Mouse (Mus musculus): ENCODE data around the gene Fam160a1. TPM values are rescaled to one million over a fixed set of nuclear protein-coding genes. Genes with fewer than 3 reads are reported as not detected.

Fam160a1 gene
- polyA plus RNA-seq, 2 experiments = 0.20 to 0.27 TPM

DNA sequence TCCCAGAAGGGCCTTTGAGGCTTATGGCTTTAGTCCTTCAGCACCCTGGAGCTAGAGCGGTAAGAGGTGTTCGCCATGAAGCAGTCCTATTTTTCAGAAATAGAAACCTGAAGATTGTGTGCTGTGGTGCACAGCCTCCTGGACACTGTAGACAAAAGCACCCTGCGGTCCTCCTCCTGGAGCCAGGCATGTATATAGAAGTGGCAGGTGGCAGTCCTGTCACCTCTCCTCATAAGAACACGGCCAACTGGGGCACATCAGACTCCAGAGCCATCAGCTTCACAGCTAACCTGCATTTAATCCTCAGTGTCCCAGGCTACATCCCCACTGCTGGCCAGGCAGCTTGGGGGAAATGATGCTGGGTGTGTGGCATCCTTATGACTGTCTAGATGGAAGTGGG, 167.9 kb downstream of the Fam160a1 start:
- Histone ChIP-seq H3K4me1 (replicated peaks; ENCODE audit: control insufficient read depth in 2 of 2, insufficient read depth in 2 of 2, low read length in 1 of 2) (peaks cover 0 to 6% of the 10 kb centered on the region in 2 experiments; a peak in 1 of 4 replicates), H3K4me3 (ENCODE audit: insufficient read depth in 1 of 2, low read depth in 2 of 2, low read length in 2 of 2) (no peak overlapping the region), H3K27ac (no peak overlapping the region), H3K27me3 (ENCODE audit: control insufficient read depth, insufficient read depth, low read length) (no peaks in the 10 kb centered on the region), H3K9ac (replicated peaks) (no peak overlapping the region), H3K9me3 (ENCODE audit: control insufficient read depth, low read length) (no peaks in the 10 kb centered on the region), H3K36me3 (replicated peaks; ENCODE audit: control insufficient read depth, insufficient read depth, low read depth) (no peaks in the 10 kb centered on the region), H3K4me2 (ENCODE audit: low read depth) (no peak overlapping the region)
- TF ChIP-seq CTCF (IDR thresholded peaks at IDR 0.05; ENCODE audit: low read depth) (no peak), EP300 (IDR thresholded peaks at IDR 0.05; ENCODE audit: low read depth) (no peak)
- DNase-seq (ENCODE audit: low read depth in 3 of 3, low spot score in 3 of 3) (no peak), ATAC-seq (ENCODE audit: insufficient read depth) (no peak)
- 69% methylated on average over 4 of the region's 4 CpGs for WGBS (ENCODE audit: insufficient replicate concordance)

DNA sequence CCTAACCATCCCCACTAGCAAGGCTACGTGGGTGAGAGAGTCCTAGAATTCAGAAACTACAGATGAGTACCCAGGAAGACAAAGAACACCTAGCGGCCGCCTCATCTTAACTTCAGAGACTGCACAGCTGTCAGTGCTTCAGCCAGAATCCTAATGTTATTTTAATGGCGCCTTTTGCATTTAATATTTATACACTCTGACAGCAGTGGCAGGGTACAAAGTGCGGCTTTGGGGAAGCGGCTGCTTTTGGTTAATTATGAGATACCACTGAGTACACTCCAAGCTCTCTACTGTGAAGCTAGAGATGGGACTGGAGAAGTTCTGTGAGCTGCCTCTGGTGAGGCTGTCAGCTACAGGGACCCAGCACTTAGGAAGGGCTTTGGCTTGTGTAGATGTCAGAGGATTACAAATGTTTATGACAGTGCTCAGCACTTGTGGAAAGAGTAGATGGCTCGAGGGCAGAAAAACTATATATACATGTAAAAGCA, 171.5 kb downstream of the Fam160a1 start:
- Histone ChIP-seq H3K4me1 (replicated peaks; ENCODE audit: control insufficient read depth in 2 of 2, insufficient read depth in 2 of 2, low read length in 1 of 2) (no peaks in the 10 kb centered on the region), H3K9ac (replicated peaks) (no peak overlapping the region), H3K36me3 (replicated peaks; ENCODE audit: control insufficient read depth, insufficient read depth, low read depth) (no peaks in the 10 kb centered on the region), H3K4me2 (ENCODE audit: low read depth) (no peak overlapping the region), H3K27ac (no peak overlapping the region), H3K4me3 (ENCODE audit: insufficient read depth in 1 of 2, low read depth in 2 of 2, low read length in 2 of 2) (no peak overlapping the region), H3K9me3 (ENCODE audit: control insufficient read depth, low read length) (no peaks in the 10 kb centered on the region), H3K27me3 (ENCODE audit: control insufficient read depth, insufficient read depth, low read length) (no peaks in the 10 kb centered on the region)
- ATAC-seq (ENCODE audit: insufficient read depth) (no peak), DNase-seq (ENCODE audit: low read depth in 3 of 3, low spot score in 3 of 3) (no peak)
- TF ChIP-seq EP300 (IDR thresholded peaks at IDR 0.05; ENCODE audit: low read depth) = no peak
- no peak for TF ChIP-seq CTCF (IDR thresholded peaks at IDR 0.05; ENCODE audit: low read depth)
- 81% methylated on average over 7 of the region's 7 CpGs for WGBS (ENCODE audit: insufficient replicate concordance)

DNA sequence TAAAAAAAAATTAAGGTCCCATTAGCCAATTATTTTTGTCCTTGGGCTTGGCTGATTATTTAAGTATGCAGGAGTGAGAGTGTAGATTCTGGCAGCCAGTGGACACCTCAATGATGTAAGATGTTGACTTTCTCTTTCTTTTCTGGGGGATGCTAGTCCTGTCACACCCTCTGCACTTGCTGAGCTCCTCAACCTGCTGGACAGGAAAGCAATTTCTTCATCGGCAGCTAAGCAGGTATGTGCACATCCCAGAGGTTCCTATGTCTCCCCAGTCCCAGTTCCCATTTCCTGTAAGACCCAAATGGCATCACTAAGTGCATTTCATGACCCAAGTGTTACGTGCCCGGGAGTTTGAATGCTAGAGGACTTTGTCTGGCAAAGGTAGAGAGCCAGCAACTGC, 172.3 kb downstream of the Fam160a1 start:
- no peaks in the 10 kb centered on the region for H3K27me3 ChIP-seq (ENCODE audit: control insufficient read depth, insufficient read depth, low read length)
- H3K4me1 ChIP-seq (replicated peaks; ENCODE audit: control insufficient read depth in 2 of 2, insufficient read depth in 2 of 2, low read length in 1 of 2) = no peaks in the 10 kb centered on the region
- H3K4me2 ChIP-seq (ENCODE audit: low read depth) = no peak overlapping the region
- WGBS (ENCODE audit: insufficient replicate concordance) = 74% methylated on average over 3 of the region's 3 CpGs
- no peak overlapping the region for H3K4me3 ChIP-seq (ENCODE audit: insufficient read depth in 1 of 2, low read depth in 2 of 2, low read length in 2 of 2)
- H3K9me3 ChIP-seq (ENCODE audit: control insufficient read depth, low read length) = no peaks in the 10 kb centered on the region
- H3K27ac ChIP-seq = no peak overlapping the region
- TF ChIP-seq EP300 (IDR thresholded peaks at IDR 0.05; ENCODE audit: low read depth) = no peak
- TF ChIP-seq CTCF (IDR thresholded peaks at IDR 0.05; ENCODE audit: low read depth) = no peak
- ATAC-seq (ENCODE audit: insufficient read depth) = no peak
- no peak overlapping the region for H3K9ac ChIP-seq (replicated peaks)
- no peak for DNase-seq (ENCODE audit: low read depth in 3 of 3, low spot score in 3 of 3)
- H3K36me3 ChIP-seq (replicated peaks; ENCODE audit: control insufficient read depth, insufficient read depth, low read depth) = no peaks in the 10 kb centered on the region

DNA sequence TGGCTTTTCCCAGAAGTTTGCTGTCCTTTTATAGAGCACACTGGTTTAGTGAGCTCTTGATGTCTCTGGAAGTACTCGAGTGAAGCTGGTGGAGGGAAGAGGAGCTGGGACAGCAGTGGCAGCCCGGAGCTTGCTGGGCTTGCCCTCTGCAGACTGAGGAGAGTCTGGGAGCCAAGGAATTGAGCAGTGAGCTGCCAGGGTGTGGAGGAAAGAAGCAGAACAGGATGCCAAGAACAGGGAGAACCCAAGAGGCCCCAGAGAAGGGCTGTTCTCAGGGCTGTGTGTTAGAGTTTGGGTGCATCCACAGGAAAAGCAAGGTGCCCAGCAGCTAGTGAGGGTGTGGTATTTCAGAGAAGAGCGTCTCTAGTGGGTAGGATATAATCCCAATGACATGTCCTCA, 175.3 kb downstream of the Fam160a1 start:
- WGBS (ENCODE audit: insufficient replicate concordance) = 63% methylated on average over 3 of the region's 3 CpGs

DNA sequence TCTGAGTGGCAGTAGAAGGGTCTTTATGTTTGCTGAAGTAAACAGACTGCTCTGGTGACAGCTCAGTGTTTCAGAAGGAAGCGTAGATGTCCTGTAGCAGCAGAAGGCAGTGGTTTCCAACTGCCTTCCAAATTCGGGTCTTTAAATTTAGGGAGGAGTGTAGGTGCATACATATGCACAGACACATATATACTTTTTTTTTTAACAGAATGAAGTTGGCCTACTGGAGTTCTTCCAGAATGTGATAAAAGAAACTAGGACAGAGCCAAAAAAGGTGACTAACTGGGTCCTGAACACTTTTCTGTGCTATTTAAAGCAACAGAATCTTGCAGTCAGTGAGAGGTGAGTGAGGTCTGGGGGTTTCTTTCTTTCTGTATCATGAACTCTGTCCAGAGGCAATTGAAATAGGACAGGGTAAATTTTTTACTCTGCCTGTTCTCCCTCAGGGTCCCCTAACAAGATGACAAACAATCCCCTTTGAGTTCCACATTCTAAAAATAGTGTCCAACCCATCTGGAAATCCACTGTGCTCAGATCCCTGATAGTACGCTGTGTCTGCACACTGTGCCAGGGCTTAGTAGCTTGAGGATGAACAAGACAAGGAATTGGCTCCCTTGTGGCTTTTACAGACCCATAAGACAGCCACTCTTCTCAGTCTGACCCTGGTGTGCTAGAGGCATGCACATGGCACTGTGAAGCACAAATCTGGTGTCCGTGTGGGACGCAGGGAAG, 180.2 kb downstream of the Fam160a1 start:
- H3K27ac ChIP-seq = no peak overlapping the region
- H3K9ac ChIP-seq (replicated peaks) = no peak overlapping the region
- H3K36me3 ChIP-seq (replicated peaks; ENCODE audit: control insufficient read depth, insufficient read depth, low read depth) = no peaks in the 10 kb centered on the region
- no peaks in the 10 kb centered on the region for H3K9me3 ChIP-seq (ENCODE audit: control insufficient read depth, low read length)
- ATAC-seq (ENCODE audit: insufficient read depth) (no peak), DNase-seq (ENCODE audit: low read depth in 3 of 3, low spot score in 3 of 3) (no peak)
- TF ChIP-seq EP300 (IDR thresholded peaks at IDR 0.05; ENCODE audit: low read depth) (no peak), CTCF (IDR thresholded peaks at IDR 0.05; ENCODE audit: low read depth) (no peak)
- H3K4me3 ChIP-seq (ENCODE audit: insufficient read depth in 1 of 2, low read depth in 2 of 2, low read length in 2 of 2) = no peak overlapping the region
- no peaks in the 10 kb centered on the region for H3K4me1 ChIP-seq (replicated peaks; ENCODE audit: control insufficient read depth in 2 of 2, insufficient read depth in 2 of 2, low read length in 1 of 2)
- no peak overlapping the region for H3K4me2 ChIP-seq (ENCODE audit: low read depth)
- no peaks in the 10 kb centered on the region for H3K27me3 ChIP-seq (ENCODE audit: control insufficient read depth, insufficient read depth, low read length)
- WGBS (ENCODE audit: insufficient replicate concordance) = 76% methylated on average over 5 of the region's 5 CpGs

More for the DNA sequence above, 175.3 kb downstream of the Fam160a1 start:
- TF ChIP-seq CTCF (IDR thresholded peaks at IDR 0.05; ENCODE audit: low read depth) = no peak
- TF ChIP-seq EP300 (IDR thresholded peaks at IDR 0.05; ENCODE audit: low read depth) = no peak
- H3K4me3 ChIP-seq (ENCODE audit: insufficient read depth in 1 of 2, low read depth in 2 of 2, low read length in 2 of 2) = no peak overlapping the region
- no peak overlapping the region for H3K9ac ChIP-seq (replicated peaks)
- H3K27me3 ChIP-seq (ENCODE audit: control insufficient read depth, insufficient read depth, low read length) = no peaks in the 10 kb centered on the region
- no peak overlapping the region for H3K4me2 ChIP-seq (ENCODE audit: low read depth)
- DNase-seq (ENCODE audit: low read depth in 3 of 3, low spot score in 3 of 3) (no peak), ATAC-seq (ENCODE audit: insufficient read depth) (no peak)
- H3K27ac ChIP-seq = no peak overlapping the region
- H3K4me1 ChIP-seq (replicated peaks; ENCODE audit: control insufficient read depth in 2 of 2, insufficient read depth in 2 of 2, low read length in 1 of 2) = no peaks in the 10 kb centered on the region
- no peaks in the 10 kb centered on the region for H3K9me3 ChIP-seq (ENCODE audit: control insufficient read depth, low read length)
- H3K36me3 ChIP-seq (replicated peaks; ENCODE audit: control insufficient read depth, insufficient read depth, low read depth) = no peaks in the 10 kb centered on the region
